Mouse (Mus musculus): ENCODE measurements around the gene Kcnd2. TPM values are rescaled to one million over a fixed set of nuclear protein-coding genes. Genes with fewer than 3 reads are reported as not detected.
A peak's percentile ranks its signal among the peaks of the same experiment; 100 is the strongest.

The Kcnd2 gene
- total and polyA plus RNA-seq, 3 experiments, result not detected

GRCm38 (mm10) chr6:21413656-21414055, 198.4 kb downstream of the Kcnd2 start:
- Histone ChIP-seq H3K4me1 (ENCODE audit: control insufficient read depth in 1 of 2, insufficient read depth in 2 of 2) (peaks cover 0 to 8% of the 10 kb centered on the region in 2 experiments; a peak in 2 of 4 replicates), H3K9me3 (replicated peaks; ENCODE audit: low read length) (no peaks in the 10 kb centered on the region), H3K27ac (ENCODE audit: insufficient read depth, low read depth) (no peak overlapping the region), H3K79me2 (replicated peaks; ENCODE audit: control insufficient read depth, extremely low read depth, insufficient read depth, poor library complexity, severe bottlenecking) (no peaks in the 10 kb centered on the region), H3K36me3 (replicated peaks in 1 of 2; ENCODE audit: control insufficient read depth in 1 of 2, insufficient read depth in 1 of 2, low read length in 1 of 2) (no peaks in the 10 kb centered on the region), H3K27me3 (replicated peaks) (no peaks in the 10 kb centered on the region), H3K9ac (ENCODE audit: insufficient read depth, low read depth) (no peak overlapping the region), H3K4me2 (ENCODE audit: insufficient read depth, low read depth, poor library complexity, severe bottlenecking) (no peak overlapping the region), H3K4me3 (replicated peaks in 1 of 3; ENCODE audit: low read depth in 2 of 3, low read length in 2 of 3, poor library complexity in 1 of 3) (no peak overlapping the region)
- dilution Hi-C loops (cut with MboI; ENCODE audit: extremely low pct_ligation_motif_present, extremely low pct_unique_long_range_greater_than_20kb, low sequenced_read_pairs), result no loop called here
- in situ Hi-C loops (cut with MboI; ENCODE audit: low pct_ligation_motif_present, low pct_unique_long_range_greater_than_20kb, low sequenced_read_pairs), result no loop called here
- DNase-seq (ENCODE audit: extremely low read depth), result no peak
- no peak for TF ChIP-seq MAX (IDR thresholded peaks at IDR 0.05; ENCODE audit: low read length)
- no peak for TF ChIP-seq ETS1 (conservative IDR thresholded peaks at IDR 0.05; ENCODE audit: low read depth, low read length)
- TF ChIP-seq IRF4 (IDR thresholded peaks at IDR 0.05; ENCODE audit: low read depth, low read length), result no peak
- no peak for TF ChIP-seq POLR2A (IDR thresholded peaks at IDR 0.05; ENCODE audit: low read depth, low read length)
- TF ChIP-seq MXI1 (IDR thresholded peaks at IDR 0.05; ENCODE audit: low read depth, low read length), result no peak
- TF ChIP-seq SMC3 (IDR thresholded peaks at IDR 0.05; ENCODE audit: low read depth, low read length), result no peak
- no peak for TF ChIP-seq GABPA (IDR thresholded peaks at IDR 0.05; ENCODE audit: insufficient replicate concordance, low read depth, low read length)
- no peak for TF ChIP-seq NELFE (IDR thresholded peaks at IDR 0.05; ENCODE audit: low read depth, low read length)
- no peak for TF ChIP-seq ZNF384 (IDR thresholded peaks at IDR 0.05; ENCODE audit: low read depth, low read length)
- TF ChIP-seq BHLHE40 (IDR thresholded peaks at IDR 0.05; ENCODE audit: low read depth, low read length), result no peak
- no peak for TF ChIP-seq ZC3H11A (IDR thresholded peaks at IDR 0.05; ENCODE audit: low read depth, low read length)

DNA sequence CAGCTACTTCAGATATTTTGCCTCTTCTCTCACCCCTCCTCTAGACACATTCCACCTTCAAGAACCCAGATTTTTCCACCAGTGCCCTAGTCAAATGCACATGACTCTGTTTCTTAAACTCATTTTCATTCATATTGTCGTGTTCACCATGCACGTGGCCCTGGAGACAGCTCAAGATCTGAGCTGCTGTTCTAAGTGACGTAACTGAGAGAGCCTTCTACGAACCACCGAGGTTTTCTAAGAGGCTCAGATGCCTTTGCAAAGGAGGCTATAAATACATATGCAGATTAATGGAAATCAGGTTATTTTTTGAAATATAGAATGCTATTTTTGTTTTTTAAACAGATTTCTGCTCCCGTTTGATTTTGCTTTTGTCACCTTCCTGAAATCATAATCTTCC, 202.9 kb downstream of the Kcnd2 start:
- H3K79me2 ChIP-seq (replicated peaks; ENCODE audit: control insufficient read depth, extremely low read depth, insufficient read depth, poor library complexity, severe bottlenecking), result no peaks in the 10 kb centered on the region

DNA sequence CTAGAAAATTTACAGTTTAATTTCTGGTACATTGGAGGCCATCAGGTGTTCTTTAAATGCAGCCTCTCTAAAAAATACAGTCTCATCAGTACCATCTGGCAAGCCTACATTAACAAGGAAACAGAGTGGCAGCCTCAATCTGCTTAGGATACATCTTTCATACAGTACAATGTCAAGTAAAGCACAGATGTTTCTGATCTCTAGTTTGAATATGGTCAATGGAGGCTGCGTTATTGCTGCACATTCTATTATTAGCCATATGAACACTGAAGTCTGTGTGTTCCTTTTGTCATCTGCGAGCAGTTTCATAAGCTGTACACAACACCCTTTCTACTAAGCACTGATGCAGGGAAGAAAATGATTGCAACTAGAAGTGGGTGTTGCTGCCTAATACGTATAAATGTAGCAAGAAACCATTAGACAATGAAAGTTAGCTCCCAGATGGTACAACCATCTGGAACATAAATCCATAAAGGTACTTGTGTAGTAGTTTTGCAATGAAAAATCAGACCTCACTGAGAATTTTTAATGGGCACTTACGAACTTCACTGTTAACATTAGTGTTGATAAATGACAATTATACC, 209.0 kb downstream of the Kcnd2 start:
- dilution Hi-C loops (cut with MboI; ENCODE audit: extremely low pct_ligation_motif_present, extremely low pct_unique_long_range_greater_than_20kb, low sequenced_read_pairs) (no loop called here), in situ Hi-C loops (cut with MboI; ENCODE audit: low pct_ligation_motif_present, low pct_unique_long_range_greater_than_20kb, low sequenced_read_pairs) (no loop called here)
- no peaks in the 10 kb centered on the region for H3K36me3 ChIP-seq (replicated peaks in 1 of 2; ENCODE audit: control insufficient read depth in 1 of 2, insufficient read depth in 1 of 2, low read length in 1 of 2)
- no peak overlapping the region for H3K27ac ChIP-seq (ENCODE audit: insufficient read depth, low read depth)
- H3K79me2 ChIP-seq (replicated peaks; ENCODE audit: control insufficient read depth, extremely low read depth, insufficient read depth, poor library complexity, severe bottlenecking), result no peaks in the 10 kb centered on the region
- no peaks in the 10 kb centered on the region for H3K4me1 ChIP-seq (ENCODE audit: control insufficient read depth in 1 of 2, insufficient read depth in 2 of 2)
- DNase-seq (ENCODE audit: extremely low read depth), result no peak
- H3K27me3 ChIP-seq (replicated peaks), result no peaks in the 10 kb centered on the region
- no peaks in the 10 kb centered on the region for H3K9me3 ChIP-seq (replicated peaks; ENCODE audit: low read length)
- H3K9ac ChIP-seq (ENCODE audit: insufficient read depth, low read depth), result no peak overlapping the region
- no peak overlapping the region for H3K4me2 ChIP-seq (ENCODE audit: insufficient read depth, low read depth, poor library complexity, severe bottlenecking)
- H3K4me3 ChIP-seq (replicated peaks in 1 of 3; ENCODE audit: low read depth in 2 of 3, low read length in 2 of 3, poor library complexity in 1 of 3), result no peak overlapping the region
- TF ChIP-seq PAX5 (IDR thresholded peaks at IDR 0.05; ENCODE audit: low read length), result no peak
- no peak for TF ChIP-seq SMC3 (IDR thresholded peaks at IDR 0.05; ENCODE audit: low read depth, low read length)
- TF ChIP-seq RCOR1 (conservative IDR thresholded peaks at IDR 0.05; ENCODE audit: low read depth, low read length), result no peak
- TF ChIP-seq ZC3H11A (IDR thresholded peaks at IDR 0.05; ENCODE audit: low read depth, low read length), result no peak
- no peak for TF ChIP-seq BHLHE40 (IDR thresholded peaks at IDR 0.05; ENCODE audit: low read depth, low read length)

More for the DNA sequence above, 202.9 kb downstream of the Kcnd2 start:
- no peak for TF ChIP-seq MXI1 (IDR thresholded peaks at IDR 0.05; ENCODE audit: low read depth, low read length)
- Histone ChIP-seq H3K36me3 (replicated peaks in 1 of 2; ENCODE audit: control insufficient read depth in 1 of 2, insufficient read depth in 1 of 2, low read length in 1 of 2) (no peaks in the 10 kb centered on the region), H3K9ac (ENCODE audit: insufficient read depth, low read depth) (no peak overlapping the region), H3K9me3 (replicated peaks; ENCODE audit: low read length) (no peaks in the 10 kb centered on the region), H3K4me3 (replicated peaks in 1 of 3; ENCODE audit: low read depth in 2 of 3, low read length in 2 of 3, poor library complexity in 1 of 3) (no peak overlapping the region), H3K4me1 (ENCODE audit: control insufficient read depth in 1 of 2, insufficient read depth in 2 of 2) (peaks cover 0 to 8% of the 10 kb centered on the region in 2 experiments; a peak in 2 of 4 replicates), H3K27ac (ENCODE audit: insufficient read depth, low read depth) (no peak overlapping the region), H3K4me2 (ENCODE audit: insufficient read depth, low read depth, poor library complexity, severe bottlenecking) (no peak overlapping the region; the same call in 1 of the 2 replicates), H3K27me3 (replicated peaks) (no peaks in the 10 kb centered on the region)
- in situ Hi-C loops (cut with MboI; ENCODE audit: low pct_ligation_motif_present, low pct_unique_long_range_greater_than_20kb, low sequenced_read_pairs), result no loop called here
- dilution Hi-C loops (cut with MboI; ENCODE audit: extremely low pct_ligation_motif_present, extremely low pct_unique_long_range_greater_than_20kb, low sequenced_read_pairs), result no loop called here
- DNase-seq (ENCODE audit: extremely low read depth), result peak; percentile 24

All from CH12.LX (cell line).